Mouse (Mus musculus): ENCODE data around the gene Gm10153. TPM values are rescaled to one million over a fixed set of nuclear protein-coding genes. Genes with fewer than 3 reads are reported as not detected.
"Not testable (repeated sequence)": the region's sequence is repeated elsewhere in the genome, so short reads cannot be mapped to it uniquely, and the experiment has no call there.

Gm10153 gene
- polyA plus RNA-seq (2015; fragmentation: Nextera tagmentation; extraction: Ambion mirVana): not detected in 2 replicates

DNA sequence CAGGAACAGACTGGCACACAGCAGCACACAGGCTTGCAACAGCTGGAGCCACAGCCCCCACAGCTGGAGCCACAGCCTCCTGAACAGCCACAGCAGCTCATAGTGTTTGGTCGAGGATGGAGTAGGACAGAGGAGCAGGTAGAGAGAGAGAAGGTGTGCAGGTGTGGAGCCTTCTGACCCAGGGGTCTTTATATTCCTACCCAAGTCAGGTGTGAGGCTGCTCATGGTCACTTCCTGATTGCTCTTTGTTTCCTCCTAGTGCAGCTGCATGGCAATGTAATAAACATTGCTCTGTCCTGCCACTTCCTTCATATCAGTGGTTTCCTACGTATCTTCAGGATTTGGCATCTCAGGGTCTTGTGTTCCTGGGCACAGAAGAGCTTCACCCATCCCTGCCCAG, at the start of gene Gm10153:
Gm10153 (minus strand) TSS at position 101 of the 400 bp plus-strand sequence.
- 51% methylated on average over 2 of the region's 2 CpGs for WGBS
- H3K4me2 ChIP-seq: no peak within 1 kb of the TSS
- no peaks in the 10 kb centered on the region; the same call in 1 of the 2 replicates for H3K9me3 ChIP-seq
- no peaks in the 10 kb centered on the region for H3K36me3 ChIP-seq
- no peaks in the 10 kb centered on the region for H3K4me1 ChIP-seq
- H3K27ac ChIP-seq: no peak within 1 kb of the TSS
- no peak within 1 kb of the TSS for H3K9ac ChIP-seq
- no peak for ATAC-seq (ENCODE audit: insufficient number of reproducible peaks, insufficient read depth, low FRiP score, low TSS enrichment, low read depth)
- no peak within 1 kb of the TSS for H3K4me3 ChIP-seq
- H3K27me3 ChIP-seq: peaks cover 9% of the 10 kb centered on the region; the same call in 1 of the 2 replicates

DNA sequence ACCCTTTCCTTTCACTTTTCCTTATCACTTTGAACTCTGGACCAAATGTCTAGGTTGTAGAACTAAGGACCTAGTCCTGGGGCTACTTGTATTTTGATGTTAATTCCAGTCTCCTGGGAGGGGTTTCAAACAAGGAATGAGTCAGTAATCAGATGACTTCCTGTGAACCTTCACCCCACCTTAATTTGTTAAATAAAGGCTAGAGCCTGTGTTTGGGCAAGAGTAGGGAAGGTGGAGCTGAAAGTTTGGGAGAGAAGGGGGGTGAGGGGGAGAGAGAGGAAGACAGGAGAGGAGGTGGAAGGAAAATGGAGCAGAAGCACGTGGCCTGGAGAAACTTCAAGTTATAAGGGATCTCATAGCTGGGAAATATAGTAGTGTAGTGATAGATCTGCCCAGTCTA, 41.4 kb upstream of the Gm10153 start:
- H3K9ac ChIP-seq: no peak overlapping the region
- 0 out of 2 replicates have a peak, but pooled peaks cover 3% of the 10 kb centered on the region for H3K27me3 ChIP-seq
- H3K4me2 ChIP-seq: no peak overlapping the region
- no peaks in the 10 kb centered on the region for H3K36me3 ChIP-seq
- ATAC-seq (ENCODE audit: insufficient number of reproducible peaks, insufficient read depth, low FRiP score, low TSS enrichment, low read depth): no peak
- H3K4me1 ChIP-seq: peaks cover 3% of the 10 kb centered on the region
- no peak overlapping the region for H3K4me3 ChIP-seq
- 15% methylated on average over 1 of the region's 1 CpGs for WGBS
- H3K27ac ChIP-seq: no peak overlapping the region
- H3K9me3 ChIP-seq: peaks cover 6% of the 10 kb centered on the region; the same call in 1 of the 2 replicates

DNA sequence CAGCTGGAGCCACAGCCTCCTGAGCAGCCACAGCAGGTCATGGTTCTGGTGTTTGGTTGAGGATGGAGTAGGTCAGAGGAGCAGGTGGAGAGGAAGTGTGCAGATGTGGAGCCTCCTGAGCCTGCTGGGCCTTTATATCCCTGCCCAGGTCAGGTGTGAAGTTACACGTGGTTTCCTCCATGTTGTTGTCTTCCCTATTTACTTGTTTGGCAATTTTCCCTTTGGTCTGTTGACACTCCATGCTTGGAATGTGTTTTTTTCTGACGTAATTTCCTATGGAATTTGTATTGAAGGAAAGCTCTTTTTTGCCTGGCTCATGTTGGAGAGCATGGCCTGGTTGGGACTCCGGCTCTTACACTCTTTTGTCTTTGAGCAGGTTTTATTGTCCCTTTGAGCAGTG, 39.7 kb upstream of the Gm10153 start, which contains the start of gene Krtap5-5:
Krtap5-5 (minus strand) TSS at position 101 of the 400 bp plus-strand sequence.
- H3K36me3 ChIP-seq; H3K4me2 ChIP-seq; H3K9ac ChIP-seq; H3K27me3 ChIP-seq; ATAC-seq (ENCODE audit: insufficient number of reproducible peaks, insufficient read depth, low FRiP score, low TSS enrichment, low read depth); H3K9me3 ChIP-seq; H3K27ac ChIP-seq; H3K4me3 ChIP-seq: not testable (repeated sequence)
- peaks cover 14% of the 10 kb centered on the region for H3K4me1 ChIP-seq
- 53% methylated on average over 3 of the region's 3 CpGs for WGBS

DNA sequence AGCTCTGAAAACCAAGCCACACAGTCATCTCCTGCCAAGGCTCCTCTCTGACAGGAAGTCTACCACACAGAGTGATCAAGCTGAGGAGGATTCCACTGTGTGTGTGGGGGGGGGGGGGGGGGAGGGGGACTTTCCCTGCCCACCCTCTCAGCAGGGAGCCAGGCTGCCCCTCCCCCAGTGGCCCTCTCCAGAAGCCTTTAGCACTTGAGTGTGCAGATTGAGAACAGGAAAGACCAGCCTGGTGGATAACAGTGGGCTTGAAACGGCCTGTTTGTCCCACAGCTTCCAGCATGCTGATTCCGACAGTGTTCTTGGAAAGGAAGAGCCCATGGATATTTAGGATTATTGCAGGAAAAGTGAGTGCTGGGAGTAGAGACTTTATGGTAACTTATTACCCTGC, 34.3 kb upstream of the Gm10153 start:
- Histone ChIP-seq H3K9me3 (no peaks in the 10 kb centered on the region), H3K36me3 (no peaks in the 10 kb centered on the region), H3K4me1 (peaks cover 21% of the 10 kb centered on the region), H3K27ac (no peak overlapping the region), H3K9ac (no peak overlapping the region), H3K27me3 (0 out of 2 replicates have a peak, but pooled peaks cover 3% of the 10 kb centered on the region), H3K4me2 (no peak overlapping the region), H3K4me3 (no peak overlapping the region)
- 32% methylated on average over 2 of the region's 2 CpGs for WGBS
- no peak for ATAC-seq (ENCODE audit: insufficient number of reproducible peaks, insufficient read depth, low FRiP score, low TSS enrichment, low read depth)

DNA sequence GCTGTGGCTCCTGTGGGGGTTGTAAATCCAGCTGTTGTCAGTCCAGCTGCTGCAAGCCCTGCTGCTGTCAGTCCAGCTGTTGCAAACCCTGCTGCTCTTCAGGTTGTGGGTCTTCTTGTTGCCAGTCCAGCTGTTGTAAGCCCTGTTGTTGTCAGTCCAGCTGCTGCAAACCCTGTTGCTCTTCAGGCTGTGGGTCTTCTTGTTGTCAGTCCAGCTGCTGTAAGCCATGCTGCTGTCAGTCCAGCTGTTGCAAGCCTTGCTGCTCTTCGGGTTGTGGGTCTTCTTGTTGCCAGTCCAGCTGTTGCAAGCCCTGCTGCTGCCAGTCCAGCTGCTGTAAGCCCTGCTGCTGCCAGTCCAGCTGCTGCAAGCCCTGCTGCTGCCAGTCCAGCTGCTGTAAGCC, 21.9 kb upstream of the Gm10153 start:
- not testable (repeated sequence) for H3K9me3 ChIP-seq; H3K27ac ChIP-seq; H3K9ac ChIP-seq; H3K4me2 ChIP-seq; H3K4me3 ChIP-seq; ATAC-seq (ENCODE audit: insufficient number of reproducible peaks, insufficient read depth, low FRiP score, low TSS enrichment, low read depth); H3K4me1 ChIP-seq; H3K36me3 ChIP-seq; H3K27me3 ChIP-seq
- 57% methylated on average over 1 of the region's 1 CpGs for WGBS

DNA sequence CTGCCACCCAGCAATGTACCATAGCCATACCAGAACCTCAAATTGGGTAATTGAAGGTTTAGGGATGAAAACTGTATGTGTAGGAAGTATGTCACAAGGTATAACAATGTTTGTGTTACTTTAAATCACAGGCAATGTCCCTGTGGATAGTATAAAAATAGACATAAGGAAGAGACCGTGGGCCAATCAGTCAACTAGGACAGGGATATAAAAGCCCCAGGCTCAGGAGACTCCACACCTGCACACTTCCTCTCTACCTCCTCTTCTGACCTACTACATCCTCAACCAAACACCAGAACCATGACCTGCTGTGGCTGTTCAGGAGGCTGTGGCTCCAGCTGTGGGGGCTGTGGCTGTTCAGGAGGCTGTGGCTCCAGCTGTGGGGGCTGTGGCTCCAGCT, 21.4 kb upstream of the Gm10153 start, which contains the start of gene Gm7579:
Gm7579 (plus strand) TSS at position 301 of the 400 bp plus-strand sequence.
- no peak for ATAC-seq (ENCODE audit: insufficient number of reproducible peaks, insufficient read depth, low FRiP score, low TSS enrichment, low read depth)
- no peaks in the 10 kb centered on the region for H3K4me1 ChIP-seq
- no peak within 1 kb of the TSS for H3K27ac ChIP-seq
- no peaks in the 10 kb centered on the region for H3K36me3 ChIP-seq
- no peak within 1 kb of the TSS for H3K4me3 ChIP-seq
- WGBS: 65% methylated on average over 1 of the region's 1 CpGs
- H3K4me2 ChIP-seq: no peak within 1 kb of the TSS
- H3K9ac ChIP-seq: no peak within 1 kb of the TSS
- H3K9me3 ChIP-seq: no peaks in the 10 kb centered on the region
- no peaks in the 10 kb centered on the region for H3K27me3 ChIP-seq

DNA sequence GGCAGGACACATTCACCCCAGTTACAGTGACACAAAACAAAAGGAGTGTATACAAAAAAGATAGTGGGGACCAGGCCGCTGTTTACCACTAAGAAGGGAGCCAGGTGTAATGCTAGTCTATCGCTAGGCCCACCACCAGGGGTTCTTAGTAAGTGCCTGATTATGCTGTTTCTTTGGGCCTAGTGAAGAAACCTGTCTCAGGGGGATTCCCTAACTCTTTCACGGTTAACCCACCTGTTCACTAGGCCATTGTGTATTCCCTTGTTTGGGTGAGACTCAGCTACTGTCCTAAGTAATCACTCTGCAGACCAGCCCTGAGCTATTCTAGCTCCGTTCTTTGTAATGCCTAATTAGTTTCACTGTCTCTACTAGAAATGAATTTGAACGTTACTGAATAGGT, 16.7 kb upstream of the Gm10153 start:
- not testable (repeated sequence) for H3K9me3 ChIP-seq; H3K4me2 ChIP-seq; H3K27ac ChIP-seq; H3K4me1 ChIP-seq; H3K36me3 ChIP-seq; H3K27me3 ChIP-seq; H3K4me3 ChIP-seq; ATAC-seq (ENCODE audit: insufficient number of reproducible peaks, insufficient read depth, low FRiP score, low TSS enrichment, low read depth); H3K9ac ChIP-seq
- WGBS: 78% methylated on average over 5 of the region's 5 CpGs

DNA sequence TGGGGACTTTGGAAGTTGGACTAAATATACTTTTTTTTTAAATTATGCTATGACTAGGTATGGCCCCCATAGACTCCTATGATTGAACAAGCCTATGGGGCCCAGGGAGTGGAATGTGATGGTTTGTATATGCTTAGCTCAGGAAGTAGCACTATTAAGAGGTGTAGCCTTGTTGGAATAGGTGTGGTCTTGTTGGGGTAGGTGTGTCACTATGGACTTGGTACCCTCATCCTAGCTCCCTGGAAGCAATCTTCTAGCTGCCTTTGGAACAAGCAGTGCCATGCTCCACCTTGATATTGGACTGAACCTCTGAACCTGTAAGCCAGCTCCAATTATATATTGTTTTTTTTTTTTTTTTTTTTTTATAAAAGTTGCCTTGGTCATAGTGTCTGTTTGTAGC, 15.3 kb upstream of the Gm10153 start:
- ATAC-seq (ENCODE audit: insufficient number of reproducible peaks, insufficient read depth, low FRiP score, low TSS enrichment, low read depth): no peak
- H3K36me3 ChIP-seq: no peaks in the 10 kb centered on the region
- no peak overlapping the region for H3K27ac ChIP-seq
- H3K4me2 ChIP-seq: no peak overlapping the region
- no peak overlapping the region for H3K9ac ChIP-seq
- H3K27me3 ChIP-seq: peaks cover 6% of the 10 kb centered on the region; the same call in 1 of the 2 replicates
- no peaks in the 10 kb centered on the region for H3K4me1 ChIP-seq
- H3K9me3 ChIP-seq: no peaks in the 10 kb centered on the region
- H3K4me3 ChIP-seq: no peak overlapping the region

DNA sequence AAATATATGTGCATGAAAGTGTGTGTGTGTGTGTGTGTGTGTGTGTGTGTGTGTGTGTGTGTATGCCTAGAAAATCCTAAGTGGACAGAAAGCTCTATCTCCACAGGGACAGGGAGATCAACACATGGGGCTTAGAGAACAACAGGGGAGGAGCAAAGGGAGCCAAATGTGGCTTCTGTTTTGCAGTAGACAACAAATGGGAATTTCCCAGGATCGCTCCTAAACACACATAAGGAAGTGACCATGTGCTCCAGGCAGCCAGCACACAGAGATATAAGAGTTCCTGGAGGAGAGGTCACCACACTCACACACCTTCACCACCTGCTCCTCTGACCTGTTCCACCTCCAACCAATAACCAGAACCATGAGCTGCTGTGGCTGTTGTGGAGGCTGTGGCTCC, 10.9 kb upstream of the Gm10153 start, which contains the start of gene Krtap5-3:
Krtap5-3 (plus strand) TSS at position 301 of the 400 bp plus-strand sequence.
- H3K4me2 ChIP-seq: no peak within 1 kb of the TSS
- H3K27me3 ChIP-seq: peaks cover 11% of the 10 kb centered on the region; the same call in 1 of the 2 replicates
- H3K9me3 ChIP-seq: no peaks in the 10 kb centered on the region
- no peak within 1 kb of the TSS for H3K27ac ChIP-seq
- H3K4me1 ChIP-seq: no peaks in the 10 kb centered on the region
- 74% methylated on average over 1 of the region's 1 CpGs for WGBS
- H3K36me3 ChIP-seq: no peaks in the 10 kb centered on the region
- H3K4me3 ChIP-seq: no peak within 1 kb of the TSS
- no peak for ATAC-seq (ENCODE audit: insufficient number of reproducible peaks, insufficient read depth, low FRiP score, low TSS enrichment, low read depth)
- no peak within 1 kb of the TSS for H3K9ac ChIP-seq

DNA sequence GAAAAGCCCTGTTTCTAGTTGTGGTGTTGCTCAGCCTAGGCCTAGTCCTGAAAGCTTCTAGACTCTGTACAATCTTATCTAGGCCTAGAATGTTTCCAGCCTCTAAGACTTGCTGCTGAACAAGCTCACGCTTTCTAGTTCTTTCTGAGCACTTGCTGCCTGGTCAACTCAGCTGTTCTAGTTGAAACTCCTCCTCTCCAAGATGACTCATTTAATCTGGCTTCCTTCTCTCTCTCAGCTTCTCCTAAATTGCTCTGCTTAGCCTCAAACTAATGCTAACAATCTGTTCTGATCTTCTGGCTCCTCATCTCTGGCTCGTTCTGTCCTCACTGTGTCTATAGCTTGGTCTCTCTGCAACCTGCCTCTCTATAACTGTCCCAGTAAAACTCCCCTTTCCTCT, 8.6 kb upstream of the Gm10153 start:
- Histone ChIP-seq H3K27me3 (peaks cover 11% of the 10 kb centered on the region; the same call in 1 of the 2 replicates), H3K27ac (no peak overlapping the region), H3K36me3 (no peaks in the 10 kb centered on the region), H3K4me1 (no peaks in the 10 kb centered on the region), H3K9me3 (no peaks in the 10 kb centered on the region), H3K4me2 (no peak overlapping the region), H3K4me3 (no peak overlapping the region), H3K9ac (no peak overlapping the region)
- 73% methylated on average over 2 of the region's 2 CpGs for WGBS
- no peak for ATAC-seq (ENCODE audit: insufficient number of reproducible peaks, insufficient read depth, low FRiP score, low TSS enrichment, low read depth)

DNA sequence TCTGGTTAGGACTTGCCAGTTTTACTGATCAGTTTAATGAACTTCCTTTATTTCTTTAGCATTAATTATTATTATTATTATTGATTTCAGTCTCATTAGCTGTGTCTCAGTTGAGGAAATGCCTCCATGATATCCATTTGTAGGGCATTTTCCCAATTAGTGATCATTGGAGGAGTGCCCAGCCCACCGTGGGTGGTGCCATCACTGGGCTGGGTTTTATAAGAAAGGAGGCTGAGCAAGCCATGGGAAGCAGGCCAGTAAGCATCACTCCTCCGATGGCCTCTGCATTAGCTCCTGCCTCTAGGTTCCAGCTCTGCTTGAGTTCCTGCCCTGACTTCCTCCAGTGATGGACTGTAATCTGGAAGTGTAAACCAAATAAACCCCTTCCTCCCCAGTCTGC, 2.0 kb downstream of the Gm10153 start:
- no peaks in the 10 kb centered on the region for H3K4me1 ChIP-seq
- no peaks in the 10 kb centered on the region; the same call in 1 of the 2 replicates for H3K9me3 ChIP-seq
- no peak for ATAC-seq (ENCODE audit: insufficient number of reproducible peaks, insufficient read depth, low FRiP score, low TSS enrichment, low read depth)
- no peak overlapping the region for H3K9ac ChIP-seq
- WGBS: 77% methylated on average over 2 of the region's 2 CpGs
- no peaks in the 10 kb centered on the region for H3K36me3 ChIP-seq
- peaks cover 9% of the 10 kb centered on the region; the same call in 1 of the 2 replicates for H3K27me3 ChIP-seq
- no peak overlapping the region for H3K4me3 ChIP-seq
- no peak overlapping the region for H3K4me2 ChIP-seq
- H3K27ac ChIP-seq: no peak overlapping the region

DNA sequence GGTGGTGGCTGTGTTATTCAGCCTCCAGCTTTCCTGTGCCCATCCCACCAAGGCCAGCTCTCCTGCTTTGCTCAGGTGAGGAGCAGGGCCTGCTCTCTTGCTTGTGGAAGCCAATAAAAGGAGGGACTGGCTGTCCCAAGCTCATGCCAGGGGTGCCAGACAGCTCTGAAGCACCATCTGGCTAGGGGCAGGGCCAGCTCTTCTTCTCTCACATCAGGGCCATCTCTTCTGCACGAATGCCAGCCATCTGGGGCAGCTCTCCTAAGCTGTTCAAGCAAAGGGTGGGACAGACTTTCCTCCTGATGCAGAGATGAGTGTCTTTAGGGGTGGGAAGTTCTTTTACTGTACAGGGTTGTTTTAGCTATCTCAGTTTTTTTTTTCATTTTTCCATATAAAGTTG, 9.2 kb downstream of the Gm10153 start:
- ATAC-seq (ENCODE audit: insufficient number of reproducible peaks, insufficient read depth, low FRiP score, low TSS enrichment, low read depth): no peak
- 54% methylated on average over 1 of the region's 1 CpGs for WGBS
- Histone ChIP-seq H3K9me3 (no peaks in the 10 kb centered on the region), H3K4me1 (no peaks in the 10 kb centered on the region), H3K36me3 (no peaks in the 10 kb centered on the region), H3K27ac (no peak overlapping the region), H3K9ac (no peak overlapping the region), H3K4me2 (no peak overlapping the region), H3K27me3 (no peaks in the 10 kb centered on the region), H3K4me3 (no peak overlapping the region)
